Comparison of ENCODE assay signal across 18 mouse cellular contexts in the genomic region with DNA sequence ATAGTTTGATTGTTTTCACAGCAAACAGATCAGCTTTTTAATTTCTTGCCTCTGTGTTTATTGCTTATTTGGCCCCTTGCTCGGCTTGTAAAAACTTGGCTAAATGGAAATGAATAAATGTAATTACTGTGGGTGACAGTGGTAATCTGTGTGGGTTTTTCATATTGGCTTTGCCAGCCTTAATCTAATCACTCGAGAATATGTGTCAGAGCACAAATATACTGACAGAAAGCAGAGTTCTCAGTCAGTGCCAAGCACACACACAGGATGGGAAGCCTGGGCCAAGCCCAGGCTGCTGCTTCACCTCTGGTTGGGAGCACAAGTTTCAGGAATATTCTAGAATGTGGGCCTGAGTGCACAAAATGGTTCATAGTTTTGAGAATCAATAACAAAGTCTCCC.
A peak's percentile ranks its signal among the peaks of the same experiment; 100 is the strongest.
DNase-seq lines count a peak whose midpoint lies in the region; ATAC-seq lines count a peak whose summit lies in the region.
"Had no signal": no experiment of that assay in that cellular context is flagged by ENCODE, and none has a peak within 500 bp of the region (broad histone marks: within the 10 kb centered on the region; RNA-seq: fewer than 3 reads in every experiment).

No protein-coding gene starts in this region.

- H3K9me3 ChIP-seq in embryonic facial prominence, embryonic 14.5 days (ENCODE audit: control insufficient read depth, low read length): no peaks in the 10 kb centered on the region
- H3K9me3 ChIP-seq in embryonic facial prominence, embryonic 10.5 days: no peaks in the 10 kb centered on the region
- no peaks in the 10 kb centered on the region for H3K9me3 ChIP-seq in hindbrain, embryonic 16.5 days (ENCODE audit: control insufficient read depth, low read length)
- no peaks in the 10 kb centered on the region for H3K9me3 ChIP-seq in hindbrain, embryonic 11.5 days (ENCODE audit: control insufficient read depth, low read length)
- H3K9me3 ChIP-seq in neural tube, embryonic 14.5 days (ENCODE audit: control insufficient read depth, low read length): no peaks in the 10 kb centered on the region
- H3K9me3 ChIP-seq in neural tube, embryonic 15.5 days (replicated peaks): no peaks in the 10 kb centered on the region
- no peaks in the 10 kb centered on the region for H3K9me3 ChIP-seq in midbrain, embryonic 16.5 days (replicated peaks; ENCODE audit: control insufficient read depth, low read length, poor library complexity, severe bottlenecking)
- H3K9me3 ChIP-seq: forebrain, embryonic 12.5 days; heart, embryonic 15.5 days had no signal

- intact Hi-C loops in gastrocnemius, postnatal 14 days (cut with DNase I; ENCODE audit: low total_unique reads): no loop called here

- peak; percentile 5 for DNase-seq in embryonic facial prominence, embryonic 14.5 days (ENCODE audit: low spot score)
- DNase-seq in embryonic facial prominence, embryonic 10.5 days (ENCODE audit: low spot score): no peak
- DNase-seq in hindbrain, embryonic 11.5 days (ENCODE audit: low spot score): no peak
- no peak for DNase-seq in gastrocnemius, postnatal 14 days
- DNase-seq: cerebellum, adult 18-20 months; cerebellum, adult 9-11 months; gastrocnemius, postnatal 10 days; heart, adult 2 months; heart, postnatal 14 days; kidney, adult 18-20 months had no signal

- no peaks in the 10 kb centered on the region for H3K27me3 ChIP-seq in embryonic facial prominence, embryonic 14.5 days (replicated peaks; ENCODE audit: control insufficient read depth, insufficient read depth, low read length)
- H3K27me3 ChIP-seq in embryonic facial prominence, embryonic 10.5 days (replicated peaks; ENCODE audit: low read depth, poor library complexity, severe bottlenecking): peaks cover 19% of the 10 kb centered on the region
- H3K27me3 ChIP-seq in hindbrain, embryonic 16.5 days (replicated peaks; ENCODE audit: control insufficient read depth, insufficient read depth, low read length): no peaks in the 10 kb centered on the region
- H3K27me3 ChIP-seq in hindbrain, embryonic 11.5 days (ENCODE audit: control insufficient read depth, insufficient read depth, low read length): no peaks in the 10 kb centered on the region
- no peaks in the 10 kb centered on the region for H3K27me3 ChIP-seq in neural tube, embryonic 14.5 days (ENCODE audit: control insufficient read depth, insufficient read depth, low read length)
- no peaks in the 10 kb centered on the region; the same call in 1 of the 2 replicates for H3K27me3 ChIP-seq in neural tube, embryonic 15.5 days (replicated peaks)
- H3K27me3 ChIP-seq in midbrain, embryonic 16.5 days (ENCODE audit: control insufficient read depth, insufficient read depth, low read depth, low read length): no peaks in the 10 kb centered on the region
- H3K27me3 ChIP-seq: heart, embryonic 15.5 days had no signal

- no peaks in the 10 kb centered on the region; the same call in 1 of the 2 replicates for H3K4me1 ChIP-seq in embryonic facial prominence, embryonic 14.5 days (ENCODE audit: control insufficient read depth, insufficient read depth, low read length)
- no peaks in the 10 kb centered on the region for H3K4me1 ChIP-seq in embryonic facial prominence, embryonic 10.5 days
- no peaks in the 10 kb centered on the region; the same call in 1 of the 2 replicates for H3K4me1 ChIP-seq in hindbrain, embryonic 16.5 days (ENCODE audit: control insufficient read depth, insufficient read depth, low read depth, low read length)
- H3K4me1 ChIP-seq in hindbrain, embryonic 11.5 days (replicated peaks; ENCODE audit: control insufficient read depth, insufficient read depth, low read length): no peaks in the 10 kb centered on the region
- peaks cover 6% of the 10 kb centered on the region; the same call in 1 of the 2 replicates for H3K4me1 ChIP-seq in neural tube, embryonic 14.5 days (ENCODE audit: control insufficient read depth, insufficient read depth, low read length)
- peaks cover 11% of the 10 kb centered on the region for H3K4me1 ChIP-seq in neural tube, embryonic 15.5 days
- peaks cover 4% of the 10 kb centered on the region; the same call in 1 of the 2 replicates for H3K4me1 ChIP-seq in midbrain, embryonic 16.5 days (ENCODE audit: control insufficient read depth, insufficient read depth, low read length)
- H3K4me1 ChIP-seq: forebrain, embryonic 12.5 days; heart, embryonic 15.5 days had no signal

- 38% methylated on average over 2 of the region's 2 CpGs for WGBS in embryonic facial prominence, embryonic 14.5 days
- WGBS in embryonic facial prominence, embryonic 10.5 days: 60% methylated on average over 2 of the region's 2 CpGs
- WGBS in hindbrain, embryonic 16.5 days: 26% methylated on average over 2 of the region's 2 CpGs
- WGBS in hindbrain, embryonic 11.5 days: 52% methylated on average over 2 of the region's 2 CpGs
- WGBS in neural tube, embryonic 14.5 days: 32% methylated on average over 2 of the region's 2 CpGs
- WGBS in neural tube, embryonic 15.5 days: 18% methylated on average over 2 of the region's 2 CpGs
- WGBS in midbrain, embryonic 16.5 days: 41% methylated on average over 2 of the region's 2 CpGs

- no peak overlapping the region for H3K4me2 ChIP-seq in embryonic facial prominence, embryonic 14.5 days (ENCODE audit: low read depth, low read length)
- no peak overlapping the region for H3K4me2 ChIP-seq in hindbrain, embryonic 16.5 days (ENCODE audit: low read length)
- H3K4me2 ChIP-seq in hindbrain, embryonic 11.5 days (replicated peaks; ENCODE audit: low read depth, low read length): no peak overlapping the region
- no peak overlapping the region for H3K4me2 ChIP-seq in neural tube, embryonic 14.5 days (ENCODE audit: low read depth, low read length)
- H3K4me2 ChIP-seq in neural tube, embryonic 15.5 days: no peak overlapping the region
- no peak overlapping the region for H3K4me2 ChIP-seq in midbrain, embryonic 16.5 days (ENCODE audit: low read length)
- H3K4me2 ChIP-seq: forebrain, embryonic 12.5 days; heart, embryonic 11.5 days; heart, embryonic 15.5 days had no signal

- H3K4me3 ChIP-seq in embryonic facial prominence, embryonic 14.5 days (ENCODE audit: low read depth, low read length): no peak overlapping the region
- H3K4me3 ChIP-seq in embryonic facial prominence, embryonic 10.5 days: no peak overlapping the region
- H3K4me3 ChIP-seq in hindbrain, embryonic 16.5 days (ENCODE audit: low read length): no peak overlapping the region
- no peak overlapping the region for H3K4me3 ChIP-seq in hindbrain, embryonic 11.5 days (ENCODE audit: low read depth, low read length)
- H3K4me3 ChIP-seq in neural tube, embryonic 14.5 days (ENCODE audit: low read depth, low read length): no peak overlapping the region
- H3K4me3 ChIP-seq in neural tube, embryonic 15.5 days (replicated peaks): no peak overlapping the region
- no peak overlapping the region for H3K4me3 ChIP-seq in midbrain, embryonic 16.5 days (ENCODE audit: low read depth, low read length)
- H3K4me3 ChIP-seq: forebrain, embryonic 12.5 days; heart, adult 2 months; heart, embryonic 15.5 days had no signal

- ATAC-seq in embryonic facial prominence, embryonic 14.5 days (ENCODE audit: low read depth): no peak
- 0 out of 2 replicates have a peak, but pooled peaks have one; percentile 42 for ATAC-seq in hindbrain, embryonic 16.5 days
- no peak for ATAC-seq in hindbrain, embryonic 11.5 days (ENCODE audit: low FRiP score)
- peak; percentile 56; the same call in 1 of the 2 replicates for ATAC-seq in neural tube, embryonic 14.5 days (ENCODE audit: low read depth)
- no peak for ATAC-seq in neural tube, embryonic 15.5 days (ENCODE audit: low FRiP score)
- 0 out of 2 replicates have a peak, but pooled peaks have one; percentile 8 for ATAC-seq in midbrain, embryonic 16.5 days
- ATAC-seq: hindbrain, postnatal 0 days had no signal

- H3K27ac ChIP-seq in embryonic facial prominence, embryonic 14.5 days (replicated peaks; ENCODE audit: low read depth, low read length): no peak overlapping the region
- no peak overlapping the region for H3K27ac ChIP-seq in embryonic facial prominence, embryonic 10.5 days (replicated peaks)
- no peak overlapping the region for H3K27ac ChIP-seq in hindbrain, embryonic 16.5 days (ENCODE audit: low read depth, low read length)
- no peak overlapping the region; the same call in 1 of the 2 replicates for H3K27ac ChIP-seq in hindbrain, embryonic 11.5 days (ENCODE audit: low read depth, low read length)
- H3K27ac ChIP-seq in neural tube, embryonic 14.5 days (ENCODE audit: low read depth, low read length): no peak overlapping the region
- no peak overlapping the region for H3K27ac ChIP-seq in neural tube, embryonic 15.5 days (replicated peaks)
- no peak overlapping the region for H3K27ac ChIP-seq in midbrain, embryonic 16.5 days (ENCODE audit: low read length)
- H3K27ac ChIP-seq: forebrain, embryonic 12.5 days; heart, adult 2 months; heart, embryonic 15.5 days; hindbrain, postnatal 0 days had no signal

- no peak overlapping the region for H3K9ac ChIP-seq in embryonic facial prominence, embryonic 14.5 days (ENCODE audit: low read depth, low read length)
- no peak overlapping the region for H3K9ac ChIP-seq in hindbrain, embryonic 16.5 days (ENCODE audit: low read depth, low read length)
- no peak overlapping the region for H3K9ac ChIP-seq in hindbrain, embryonic 11.5 days (ENCODE audit: low read depth, low read length)
- H3K9ac ChIP-seq in neural tube, embryonic 14.5 days (replicated peaks; ENCODE audit: low read depth, low read length): no peak overlapping the region
- no peak overlapping the region for H3K9ac ChIP-seq in neural tube, embryonic 15.5 days (replicated peaks)
- no peak overlapping the region for H3K9ac ChIP-seq in midbrain, embryonic 16.5 days (ENCODE audit: low read depth, low read length)
- H3K9ac ChIP-seq: forebrain, embryonic 12.5 days; heart, embryonic 15.5 days had no signal

- H3K36me3 ChIP-seq in embryonic facial prominence, embryonic 14.5 days (ENCODE audit: control insufficient read depth, insufficient read depth, low read length): no peaks in the 10 kb centered on the region
- H3K36me3 ChIP-seq in embryonic facial prominence, embryonic 10.5 days (replicated peaks): no peaks in the 10 kb centered on the region
- H3K36me3 ChIP-seq in hindbrain, embryonic 16.5 days (ENCODE audit: control insufficient read depth, insufficient read depth, low read length): no peaks in the 10 kb centered on the region
- H3K36me3 ChIP-seq in hindbrain, embryonic 11.5 days (ENCODE audit: control insufficient read depth, insufficient read depth, low read length): no peaks in the 10 kb centered on the region
- no peaks in the 10 kb centered on the region for H3K36me3 ChIP-seq in neural tube, embryonic 14.5 days (ENCODE audit: control insufficient read depth, insufficient read depth, low read length)
- H3K36me3 ChIP-seq in neural tube, embryonic 15.5 days: no peaks in the 10 kb centered on the region
- no peaks in the 10 kb centered on the region for H3K36me3 ChIP-seq in midbrain, embryonic 16.5 days (ENCODE audit: control insufficient read depth, insufficient read depth, low read length)
- H3K36me3 ChIP-seq: forebrain, embryonic 12.5 days; heart, embryonic 15.5 days had no signal

Comparison
In these comparisons a context has a peak if more than half of its experiments do, and no peak if none do; other contexts are left out.
1. ATAC-seq: peak in hindbrain, embryonic 16.5 days (single experiment), neural tube, embryonic 14.5 days (single experiment) and midbrain, embryonic 16.5 days (single experiment); none in embryonic facial prominence, embryonic 14.5 days (single experiment), hindbrain, embryonic 11.5 days (single experiment) and neural tube, embryonic 15.5 days (single experiment).